8 mouse cellular contexts compared by ENCODE assay signal in the genomic region with DNA sequence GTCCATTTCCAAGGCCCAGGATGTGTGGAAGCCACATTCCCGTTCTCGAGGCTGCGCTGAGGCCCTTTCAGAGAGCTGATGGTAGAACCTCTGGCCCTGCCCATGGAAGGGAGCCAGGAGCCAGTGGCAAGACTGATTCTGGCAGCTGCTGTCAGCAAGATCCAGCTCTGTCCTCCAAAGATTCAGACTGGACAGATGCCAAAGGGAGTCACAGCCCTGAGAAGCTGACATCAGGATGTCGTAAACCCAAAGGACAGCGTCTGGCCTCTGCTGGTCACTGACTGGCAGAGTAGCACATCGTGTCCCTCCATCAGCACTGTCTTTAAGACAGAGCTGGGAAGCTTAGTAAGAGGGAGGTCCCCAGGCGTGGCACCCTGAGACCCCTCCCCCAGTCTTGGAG. TPM values are rescaled to one million over a fixed set of nuclear protein-coding genes. Genes with fewer than 3 reads are reported as not detected.
DNase-seq lines count a peak whose midpoint lies in the region; ATAC-seq and TF ChIP-seq lines count a peak whose summit lies in the region.

No protein-coding gene starts in this region.

- H3K27me3 ChIP-seq in E14TG2a.4 (ENCODE audit: insufficient read depth, low read length) = peaks cover 13% of the 10 kb centered on the region; the same call in 1 of the 2 replicates
- H3K27me3 ChIP-seq in lung, embryonic 14.5 days (ENCODE audit: insufficient read depth, low read length) = peaks cover 25% of the 10 kb centered on the region

- H3K4me3 ChIP-seq in E14TG2a.4 (replicated peaks; ENCODE audit: low read length) = peak overlapping the region; percentile 96
- no peak overlapping the region for H3K4me3 ChIP-seq in lung, embryonic 14.5 days (ENCODE audit: low read depth, low read length)

- peak; percentile 18; the same call in 1 of the 2 replicates for ATAC-seq in lung, embryonic 14.5 days (ENCODE audit: insufficient read depth)
- ATAC-seq in CD4-positive, CD25-positive, alpha-beta regulatory T cell, adult 4 months = no peak
- ATAC-seq in erythroid progenitor cell, adult 5-6 weeks (replicated peaks; ENCODE audit: low FRiP score, poor library complexity, severe bottlenecking) = no peak

- intact Hi-C loops in left cerebral cortex, postnatal 25 days (cut with DNase I) = no loop called here

- no peak overlapping the region for H3K9ac ChIP-seq in lung, embryonic 14.5 days

- H3K36me3 ChIP-seq in E14TG2a.4 (ENCODE audit: insufficient read depth, low read length) = peaks cover 3% of the 10 kb centered on the region
- H3K36me3 ChIP-seq in lung, embryonic 14.5 days (ENCODE audit: insufficient read depth) = no peaks in the 10 kb centered on the region

- no peak for TF ChIP-seq CTCF in E14TG2a.4 (conservative IDR thresholded peaks at IDR 0.05; ENCODE audit: low read length)
- 0 out of 2 replicates have a peak, but pooled peaks have one; percentile 13 for TF ChIP-seq CTCF in lung, embryonic 14.5 days (IDR thresholded peaks at IDR 0.05; ENCODE audit: low read depth)

- DNase-seq in adrenal gland, postnatal 14 days = peak; percentile 93
- DNase-seq in heart, postnatal 4 days = peak; percentile 66
- DNase-seq in lung, embryonic 14.5 days = peak; percentile 90
- no peak for DNase-seq in left cerebral cortex, postnatal 25 days (ENCODE audit: low spot score in 2 of 2)
- DNase-seq in layer of hippocampus, adult 18-20 months (ENCODE audit: low spot score in 2 of 2) = no peak

- peak overlapping the region; percentile 69; the same call in 1 of the 2 replicates for H3K27ac ChIP-seq in lung, embryonic 14.5 days (ENCODE audit: low read depth)

- WGBS in lung, embryonic 14.5 days = 30% methylated on average over 7 of the region's 7 CpGs

- H3K4me1 ChIP-seq in E14TG2a.4 (replicated peaks; ENCODE audit: low read depth, low read length) = peaks cover 83% of the 10 kb centered on the region
- H3K4me1 ChIP-seq in lung, embryonic 14.5 days (ENCODE audit: insufficient read depth) = peaks cover 27% of the 10 kb centered on the region

- no peaks in the 10 kb centered on the region for H3K9me3 ChIP-seq in E14TG2a.4 (ENCODE audit: low read length)
- H3K9me3 ChIP-seq in lung, embryonic 14.5 days (ENCODE audit: low read depth, low read length) = no peaks in the 10 kb centered on the region

- H3K4me2 ChIP-seq in lung, embryonic 14.5 days = peak overlapping the region; percentile 53

RNA-seq across cellular contexts. Expression of gene Lama5, which starts 2.9 kb away (rescaled TPM):
- 48.7 and 55.1 TPM in 2 replicates for total RNA-seq in adrenal gland, postnatal 14 days (2021)
- 10 to 100 TPM; 47.8 to 49.6 TPM for total RNA-seq in heart, postnatal 4 days (2021)
- polyA plus RNA-seq in lung, embryonic 14.5 days (2014; fragmentation: Nextera tagmentation; extraction: Ambion mirVana) = 95.0 and 95.1 TPM in 2 replicates
- 1 to 10 TPM; 6.0 to 6.7 TPM for total RNA-seq in left cerebral cortex, postnatal 25 days (2021)
- 1 to 10 TPM; 6.6 to 7.2 TPM for total RNA-seq in layer of hippocampus, adult 18-20 months (2021)
- polyA plus RNA-seq in CD4-positive, CD25-positive, alpha-beta regulatory T cell, adult 4 months (2017; shearing (Covaris generic)) = 1 to 10 TPM in 1 of 2 experiments, under 1 TPM in 1; 0.30 to 1.4 TPM
- total RNA-seq in erythroid progenitor cell, adult 5-6 weeks (2015; ENCODE audit: low replicate concordance) = under 0.01 and 0.42 TPM in 2 replicates
- 0.13 and 0.15 TPM in 2 replicates for total RNA-seq in erythroid progenitor cell, adult 5-6 weeks (2017; ENCODE audit: low replicate concordance)

RNA-seq across cellular contexts. Expression of gene Rps21, which starts 28.6 kb away (rescaled TPM):
- 787 and 921 TPM in 2 replicates for total RNA-seq in adrenal gland, postnatal 14 days (2021)
- 100 to 1,000 TPM; 619 to 692 TPM for total RNA-seq in heart, postnatal 4 days (2021)
- polyA plus RNA-seq in lung, embryonic 14.5 days (2014; fragmentation: Nextera tagmentation; extraction: Ambion mirVana) = 630 and 724 TPM in 2 replicates
- total RNA-seq in left cerebral cortex, postnatal 25 days (2021) = 100 to 1,000 TPM; 648 to 660 TPM
- 100 to 1,000 TPM; 772 to 807 TPM for total RNA-seq in layer of hippocampus, adult 18-20 months (2021)
- 1,000 to 10,000 TPM in 1 of 2 experiments, 100 to 1,000 TPM in 1; 875 to 1,561 TPM for polyA plus RNA-seq in CD4-positive, CD25-positive, alpha-beta regulatory T cell, adult 4 months (2017; shearing (Covaris generic))
- total RNA-seq in erythroid progenitor cell, adult 5-6 weeks (2015; ENCODE audit: low replicate concordance) = 412 and 611 TPM in 2 replicates
- 390 and 599 TPM in 2 replicates for total RNA-seq in erythroid progenitor cell, adult 5-6 weeks (2017; ENCODE audit: low replicate concordance)

RNA-seq across cellular contexts. Expression of gene Cables2, which starts 44.7 kb away (rescaled TPM):
- 17.8 and 18.4 TPM in 2 replicates for total RNA-seq in adrenal gland, postnatal 14 days (2021)
- total RNA-seq in heart, postnatal 4 days (2021) = 10 to 100 TPM; 15.2 to 15.4 TPM
- polyA plus RNA-seq in lung, embryonic 14.5 days (2014; fragmentation: Nextera tagmentation; extraction: Ambion mirVana) = 24.0 and 25.6 TPM in 2 replicates
- 10 to 100 TPM; 23.9 to 30.4 TPM for total RNA-seq in left cerebral cortex, postnatal 25 days (2021)
- 10 to 100 TPM; 31.6 to 35.5 TPM for total RNA-seq in layer of hippocampus, adult 18-20 months (2021)
- 1 to 10 TPM; 5.2 to 8.1 TPM for polyA plus RNA-seq in CD4-positive, CD25-positive, alpha-beta regulatory T cell, adult 4 months (2017; shearing (Covaris generic))
- total RNA-seq in erythroid progenitor cell, adult 5-6 weeks (2015; ENCODE audit: low replicate concordance) = 8.8 and 9.4 TPM in 2 replicates
- 7.6 and 9.2 TPM in 2 replicates for total RNA-seq in erythroid progenitor cell, adult 5-6 weeks (2017; ENCODE audit: low replicate concordance)

RNA-seq across cellular contexts. Expression of gene Adrm1, which starts 57.3 kb away (rescaled TPM):
- 126 and 130 TPM in 2 replicates for total RNA-seq in adrenal gland, postnatal 14 days (2021)
- total RNA-seq in heart, postnatal 4 days (2021) = 100 to 1,000 TPM; 103 to 104 TPM
- polyA plus RNA-seq in lung, embryonic 14.5 days (2014; fragmentation: Nextera tagmentation; extraction: Ambion mirVana) = 160 and 163 TPM in 2 replicates
- 100 to 1,000 TPM in 1 of 2 experiments, 10 to 100 TPM in 1; 91.6 to 103 TPM for total RNA-seq in left cerebral cortex, postnatal 25 days (2021)
- total RNA-seq in layer of hippocampus, adult 18-20 months (2021) = 100 to 1,000 TPM; 103 to 105 TPM
- 100 to 1,000 TPM in 1 of 2 experiments, 10 to 100 TPM in 1; 83.1 to 115 TPM for polyA plus RNA-seq in CD4-positive, CD25-positive, alpha-beta regulatory T cell, adult 4 months (2017; shearing (Covaris generic))
- total RNA-seq in erythroid progenitor cell, adult 5-6 weeks (2015; ENCODE audit: low replicate concordance) = 47.6 and 66.7 TPM in 2 replicates
- 24.1 and 32.6 TPM in 2 replicates for total RNA-seq in erythroid progenitor cell, adult 5-6 weeks (2017; ENCODE audit: low replicate concordance)

Comparison
In these comparisons a context has a peak if more than half of its experiments do, and no peak if none do; other contexts are left out.
1. DNase-seq: peak in adrenal gland, postnatal 14 days (single experiment), heart, postnatal 4 days (single experiment) and lung, embryonic 14.5 days (single experiment); none in left cerebral cortex, postnatal 25 days (0 of 2) and layer of hippocampus, adult 18-20 months (0 of 2).
2. RNA of gene Lama5, which starts 2.9 kb away (total RNA-seq): 48.7 to 55.1 TPM in adrenal gland, postnatal 14 days, 47.8 to 49.6 TPM in heart, postnatal 4 days, 6.6 to 7.2 TPM in layer of hippocampus, adult 18-20 months and 6.0 to 6.7 TPM in left cerebral cortex, postnatal 25 days; under 0.01 to 0.42 TPM in erythroid progenitor cell, adult 5-6 weeks; every median in the first group is over 4 times any median in the second.